Mouse (Mus musculus) forebrain, embryonic 14.5 days (tissue): ENCODE results near the gene Synj2. TPM values are rescaled to one million over a fixed set of nuclear protein-coding genes. Genes with fewer than 3 reads are reported as not detected.

ENCODE experiments used
- ATAC-seq: fragments of 200-750 bp; cut with Nextera tagmentation; 2 replicates; pipeline ENCODE4 v1.8.0; 2017; ENCODE audit warnings: mild to moderate bottlenecking, moderate library complexity
- DNase-seq: peaks from one replicate; pipeline ENCODE4 v3.0.0-alpha.2; 2015; ENCODE audit warnings: low spot score
- H3K27ac ChIP-seq: fragments of 300-500 bp; sonication (generic); 2 replicates; pipeline ENCODE4 v1.5.1; 2014; ENCODE audit warnings: low read depth, mild to moderate bottlenecking, control low read depth, low read length, moderate library complexity
- H3K27me3 ChIP-seq: fragments of 300-500 bp; sonication (generic); replicated peaks from 2 replicates; pipeline ENCODE4 v1.6.1; 2014; ENCODE audit warnings: low read length, control low read depth, mixed read lengths; ENCODE audit not compliant: control insufficient read depth, insufficient read depth
- H3K36me3 ChIP-seq: fragments of 300-500 bp; sonication (generic); 2 replicates; pipeline ENCODE4 v1.6.1; 2014; ENCODE audit warnings: low read length, control low read depth; ENCODE audit not compliant: control insufficient read depth, insufficient read depth
- H3K4me1 ChIP-seq: fragments of 300-500 bp; sonication (generic); 2 replicates; pipeline ENCODE4 v1.6.1; 2014; ENCODE audit warnings: antibody characterized with exemption, low read length, control low read depth; ENCODE audit not compliant: control insufficient read depth, insufficient read depth
- H3K4me2 ChIP-seq: fragments of 300-500 bp; sonication (generic); 2 replicates; pipeline ENCODE4 v1.6.1; 2014; ENCODE audit warnings: mild to moderate bottlenecking, control low read depth, low read length
- H3K4me3 ChIP-seq: fragments of 300-500 bp; sonication (generic); 2 replicates; pipeline ENCODE4 v1.5.1; 2014; ENCODE audit warnings: low read depth, low read length, control low read depth
- H3K9ac ChIP-seq: fragments of 300-500 bp; sonication (generic); 2 replicates; pipeline ENCODE4 v1.6.1; 2014; ENCODE audit warnings: mild to moderate bottlenecking, low read length, control low read depth, moderate library complexity
- H3K9me3 ChIP-seq: fragments of 300-500 bp; sonication (generic); replicated peaks from 2 replicates; pipeline ENCODE4 v1.6.1; 2016; ENCODE audit warnings: low read length, control low read depth, mixed read lengths; ENCODE audit not compliant: control insufficient read depth
- WGBS: fragments of 180-500 bp; shearing (Covaris S2); extraction: QIAGEN DNeasy Blood & Tissue Kit; methylation state at CpG from one replicate; pipeline ENCODE4 v1.1.7; 2014; 5-methylcytosine and 5-hydroxymethylcytosine counted together
- polyA plus RNA-seq: library from polyadenylated mRNA; unstranded; fragments of >200 nt; fragmentation: Nextera tagmentation; extraction: Ambion mirVana; gene quantifications from 2 replicates; pipeline ENCODE4 v1.2.1, GENCODE M21; 2014

Gene Synj2
- polyA plus RNA-seq, 1 experiment from 2014 or later: 0.90 TPM

GRCm38 (mm10) chr17:5975099-5975977 is 34.3 kb downstream of the Synj2 start:
- 50% methylated on average over 23 of the region's 23 CpGs for WGBS
- Histone ChIP-seq H3K9me3 (no peaks in the 10 kb centered on the region), H3K9ac (no peak overlapping the region), H3K27ac (no peak overlapping the region), H3K4me1 (peaks cover 10% of the 10 kb centered on the region; the same call in 1 of the 2 replicates), H3K4me3 (no peak overlapping the region), H3K27me3 (no peaks in the 10 kb centered on the region), H3K36me3 (no peaks in the 10 kb centered on the region), H3K4me2 (0 out of 2 replicates have a peak overlapping the region, but pooled peaks have one; percentile 12)
- peak; percentile 49 for DNase-seq
- ATAC-seq: no peak

GRCm38 (mm10) chr17:5976221-5977055 is 35.4 kb downstream of the Synj2 start:
- WGBS: 72% methylated on average over 20 of the region's 20 CpGs
- H3K9me3 ChIP-seq: no peaks in the 10 kb centered on the region
- no peak overlapping the region for H3K4me3 ChIP-seq
- no peak overlapping the region for H3K4me2 ChIP-seq
- no peak for DNase-seq
- ATAC-seq: no peak
- no peaks in the 10 kb centered on the region for H3K36me3 ChIP-seq
- no peak overlapping the region; the same call in 1 of the 2 replicates for H3K9ac ChIP-seq
- H3K27ac ChIP-seq: no peak overlapping the region; the same call in 1 of the 2 replicates
- H3K27me3 ChIP-seq: no peaks in the 10 kb centered on the region
- H3K4me1 ChIP-seq: peaks cover 10% of the 10 kb centered on the region; the same call in 1 of the 2 replicates

- H3K4me1 ChIP-seq: peaks cover 10% of the 10 kb centered on the region; the same call in 1 of the 2 replicates
- H3K9me3 ChIP-seq: no peaks in the 10 kb centered on the region
- H3K4me3 ChIP-seq: no peak overlapping the region
- H3K36me3 ChIP-seq: no peaks in the 10 kb centered on the region
- no peak overlapping the region for H3K4me2 ChIP-seq
- 56% methylated on average over 16 of the region's 16 CpGs for WGBS
- H3K9ac ChIP-seq: no peak overlapping the region; the same call in 1 of the 2 replicates
- no peak for ATAC-seq
- no peak overlapping the region; the same call in 1 of the 2 replicates for H3K27ac ChIP-seq
- peak; percentile 30 for DNase-seq
- no peaks in the 10 kb centered on the region for H3K27me3 ChIP-seq
Measured at GRCm38 (mm10) chr17:5977056-5977920, 36.2 kb downstream of the Synj2 start.

GRCm38 (mm10) chr17:5977921-5978504 is 36.9 kb downstream of the Synj2 start:
- peaks cover 10% of the 10 kb centered on the region; the same call in 1 of the 2 replicates for H3K4me1 ChIP-seq
- WGBS: 46% methylated on average over 8 of the region's 8 CpGs
- H3K36me3 ChIP-seq: no peaks in the 10 kb centered on the region
- ATAC-seq (no peak), DNase-seq (no peak)
- H3K9ac ChIP-seq: no peak overlapping the region
- no peak overlapping the region for H3K4me2 ChIP-seq
- no peaks in the 10 kb centered on the region for H3K27me3 ChIP-seq
- no peak overlapping the region for H3K4me3 ChIP-seq
- no peaks in the 10 kb centered on the region for H3K9me3 ChIP-seq
- H3K27ac ChIP-seq: no peak overlapping the region

- ATAC-seq: no peak
- no peak overlapping the region for H3K4me3 ChIP-seq
- H3K4me1 ChIP-seq: peaks cover 10% of the 10 kb centered on the region; the same call in 1 of the 2 replicates
Measured at GRCm38 (mm10) chr17:5978505-5979077, 37.5 kb downstream of the Synj2 start.

GRCm38 (mm10) chr17:5980860-5981259 is 39.8 kb downstream of the Synj2 start:
- WGBS: 33% methylated on average over 6 of the region's 6 CpGs
- peaks cover 6% of the 10 kb centered on the region; the same call in 1 of the 2 replicates for H3K4me1 ChIP-seq
- H3K9me3 ChIP-seq: no peaks in the 10 kb centered on the region
- H3K4me2 ChIP-seq: no peak overlapping the region
- no peaks in the 10 kb centered on the region for H3K27me3 ChIP-seq
- ATAC-seq: no peak
- no peak overlapping the region for H3K27ac ChIP-seq
- H3K36me3 ChIP-seq: no peaks in the 10 kb centered on the region
- no peak overlapping the region for H3K9ac ChIP-seq
- H3K4me3 ChIP-seq: no peak overlapping the region
- no peak for DNase-seq

More at GRCm38 (mm10) chr17:5978505-5979077, 37.5 kb downstream of the Synj2 start:
- WGBS: 76% methylated on average over 10 of the region's 10 CpGs
- H3K36me3 ChIP-seq: no peaks in the 10 kb centered on the region
- no peak overlapping the region for H3K4me2 ChIP-seq
- H3K9me3 ChIP-seq: no peaks in the 10 kb centered on the region
- no peak overlapping the region for H3K9ac ChIP-seq
- DNase-seq: no peak
- H3K27me3 ChIP-seq: no peaks in the 10 kb centered on the region
- no peak overlapping the region for H3K27ac ChIP-seq

- 74% methylated on average over 6 of the region's 6 CpGs for WGBS
- Histone ChIP-seq H3K9me3 (no peaks in the 10 kb centered on the region), H3K27me3 (no peaks in the 10 kb centered on the region), H3K4me1 (no peaks in the 10 kb centered on the region), H3K27ac (no peak overlapping the region), H3K4me2 (no peak overlapping the region), H3K4me3 (no peak overlapping the region), H3K9ac (no peak overlapping the region), H3K36me3 (no peaks in the 10 kb centered on the region)
- ATAC-seq (no peak), DNase-seq (no peak)
Measured at GRCm38 (mm10) chr17:5983150-5983549, 42.1 kb downstream of the Synj2 start.
